Mouse (Mus musculus) MEL (cell line): ENCODE measurements around the gene Bmp8b. TPM values are rescaled to one million over a fixed set of nuclear protein-coding genes. Genes with fewer than 3 reads are reported as not detected.

ENCODE experiments used
- DNase-seq: peaks from one replicate; pipeline ENCODE4 v3.0.0; 2011; ENCODE audit warnings: low read depth, low spot score
- H3K27ac ChIP-seq: 2 replicates; pipeline ENCODE4 v1.5.1; 2012; ENCODE audit warnings: low read depth, mild to moderate bottlenecking, control low read depth, low read length, moderate library complexity; ENCODE audit not compliant: control insufficient read depth
- H3K27me3 ChIP-seq, 2 experiments: fragments of 150-350 bp in 1 of 2; sonication (generic) in 1 of 2; 2 replicates each; pipeline ENCODE4 v1.6.1; 2012; ENCODE audit warnings: low read length in 2 of 2, mild to moderate bottlenecking in 2 of 2, improper control_type of control experiment in 1 of 2, moderate library complexity in 1 of 2; ENCODE audit not compliant: insufficient read depth in 2 of 2, control insufficient read depth in 1 of 2
- H3K36me3 ChIP-seq, 2 experiments: 2 replicates each; pipeline ENCODE4 v1.6.1; 2012 to 2014; ENCODE audit warnings: low read length in 2 of 2, improper control_type of control experiment in 1 of 2, inconsistent platforms in 1 of 2, mild to moderate bottlenecking in 1 of 2; ENCODE audit not compliant: insufficient read depth in 2 of 2, control insufficient read depth in 1 of 2
- H3K4me1 ChIP-seq, 2 experiments: fragments of 150-350 bp in 1 of 2; sonication (generic) in 1 of 2; 2 replicates each; pipeline ENCODE4 v1.6.1; 2012; ENCODE audit warnings: low read length in 2 of 2, improper control_type of control experiment in 1 of 2, mild to moderate bottlenecking in 1 of 2; ENCODE audit not compliant: insufficient read depth in 2 of 2, control insufficient read depth in 1 of 2
- H3K4me3 ChIP-seq, 2 experiments: fragments of 150-350 bp in 1 of 2; sonication (generic) in 1 of 2; 2 replicates each; pipeline ENCODE4 v1.5.1; 2012; ENCODE audit warnings: low read depth in 2 of 2, low read length in 2 of 2, mild to moderate bottlenecking in 2 of 2, moderate library complexity in 2 of 2, control low read depth in 1 of 2, improper control_type of control experiment in 1 of 2; ENCODE audit not compliant: control insufficient read depth in 1 of 2, insufficient read depth in 1 of 2
- H3K79me2 ChIP-seq: 2 replicates; pipeline ENCODE4 v1.6.1; 2012; ENCODE audit warnings: mild to moderate bottlenecking, low read length, moderate library complexity; ENCODE audit not compliant: control insufficient read depth, poor library complexity, insufficient read depth
- H3K9ac ChIP-seq: 2 replicates; pipeline ENCODE4 v1.6.1; 2012; ENCODE audit warnings: low read depth, mild to moderate bottlenecking, control low read depth, low read length, moderate library complexity; ENCODE audit not compliant: control insufficient read depth, poor library complexity, severe bottlenecking
- H3K9me3 ChIP-seq: fragments of 150-350 bp; sonication (generic); replicated peaks from 2 replicates; pipeline ENCODE4 v1.6.1; 2012; ENCODE audit warnings: mild to moderate bottlenecking, low read length, improper control_type of control experiment, moderate library complexity; ENCODE audit not compliant: insufficient read depth
- CHD2 ChIP-seq: IDR thresholded peaks from 2 replicates; pipeline ENCODE4 v1.6.1; 2011; ENCODE audit warnings: low read length, improper control_type of control experiment
- ELF1 ChIP-seq: IDR thresholded peaks from 2 replicates; pipeline ENCODE4 v1.6.1; 2014; ENCODE audit warnings: low read depth, mild to moderate bottlenecking, inconsistent platforms, low read length, improper control_type of control experiment, moderate library complexity
- GABPA ChIP-seq: IDR thresholded peaks from 2 replicates; pipeline ENCODE4 v1.6.1; 2012; ENCODE audit warnings: low read depth, mild to moderate bottlenecking, inconsistent platforms, low read length, improper control_type of control experiment, moderate library complexity
- HCFC1 ChIP-seq: IDR thresholded peaks from 2 replicates; pipeline ENCODE4 v1.6.1; 2012; ENCODE audit warnings: low read depth, mild to moderate bottlenecking, inconsistent platforms, low read length, improper control_type of control experiment, moderate library complexity
- MAFK ChIP-seq: IDR thresholded peaks from 2 replicates; pipeline ENCODE4 v1.6.1; 2011; ENCODE audit warnings: low read depth, mild to moderate bottlenecking, low read length, improper control_type of control experiment, borderline replicate concordance
- MEF2A ChIP-seq: IDR thresholded peaks from 2 replicates; pipeline ENCODE4 v1.6.1; 2014; ENCODE audit warnings: low read depth, mild to moderate bottlenecking, inconsistent platforms, low read length, improper control_type of control experiment; ENCODE audit not compliant: poor library complexity, insufficient replicate concordance, severe bottlenecking; ENCODE audit errors: extremely low read depth
- MYC ChIP-seq: IDR thresholded peaks from 2 replicates; pipeline ENCODE4 v1.6.1; 2011; ENCODE audit warnings: low read depth, mild to moderate bottlenecking, low read length, improper control_type of control experiment, moderate library complexity
- RCOR1 ChIP-seq: IDR thresholded peaks from 2 replicates; pipeline ENCODE4 v1.6.1; 2012; ENCODE audit warnings: low read depth, mild to moderate bottlenecking, inconsistent platforms, low read length, improper control_type of control experiment
- SIN3A ChIP-seq: IDR thresholded peaks from 2 replicates; pipeline ENCODE4 v1.6.1; 2012; ENCODE audit warnings: low read length, improper control_type of control experiment, inconsistent platforms
- TAL1 ChIP-seq: IDR thresholded peaks from 2 replicates; pipeline ENCODE4 v1.6.1; 2012; ENCODE audit warnings: mild to moderate bottlenecking, inconsistent platforms, low read length, moderate library complexity, mixed read lengths
- USF1 ChIP-seq: IDR thresholded peaks from 2 replicates; pipeline ENCODE4 v1.6.1; 2014; ENCODE audit warnings: low read depth, mild to moderate bottlenecking, inconsistent platforms, low read length, improper control_type of control experiment, moderate library complexity
- ZKSCAN1 ChIP-seq: IDR thresholded peaks from 2 replicates; pipeline ENCODE4 v1.6.1; 2012; ENCODE audit warnings: low read depth, mild to moderate bottlenecking, inconsistent platforms, low read length, improper control_type of control experiment, moderate library complexity
- ZMIZ1 ChIP-seq: IDR thresholded peaks from 2 replicates; pipeline ENCODE4 v1.6.1; 2012; ENCODE audit warnings: low read depth, mild to moderate bottlenecking, inconsistent platforms, low read length, improper control_type of control experiment, moderate library complexity
- polyA plus RNA-seq, 2 experiments: library from polyadenylated mRNA; stranded (reverse) in 1 of 2; unstranded in 1 of 2; fragments of >175 nt in 1 of 2; fragments of >200 nt in 1 of 2; gene quantifications; 2 replicates each; pipeline versions ENCODE4 v1.2.1 to v1.2.4; 2012; ENCODE audit warnings: low replicate concordance in 2 of 2, low read depth in 1 of 2; ENCODE audit not compliant: insufficient read length in 2 of 2, insufficient read depth in 1 of 2, missing spikeins in 1 of 2
- total RNA-seq: library from RNA; depleted of rRNA; stranded (reverse); fragments of 300-350 nt; gene quantifications from 2 replicates; pipeline ENCODE4 v1.2.3, GENCODE M21; 2012; rRNA removed

Bmp8b gene
- total RNA-seq (0.08 TPM in 1 of 2 replicates, not detected in the other), polyA plus RNA-seq (under 1 TPM in 1 of 2 experiments, not detected in 1; 0.06 TPM)

- Histone ChIP-seq H3K9me3 (no peaks in the 10 kb centered on the region), H3K9ac (no peak within 1 kb of the TSS), H3K4me3 (no peak within 1 kb of the TSS), H3K27me3 (peaks cover 0 to 2% of the 10 kb centered on the region in 2 experiments; a peak in 1 of 4 replicates), H3K36me3 (no peaks in the 10 kb centered on the region), H3K79me2 (no peaks in the 10 kb centered on the region), H3K4me1 (no peaks in the 10 kb centered on the region), H3K27ac (no peak within 1 kb of the TSS)
- no peak for DNase-seq
- TF ChIP-seq SIN3A (no peak), TAL1 (no peak), USF1 (no peak), GABPA (no peak), MYC (no peak), MAFK (no peak), HCFC1 (no peak), RCOR1 (no peak), ZMIZ1 (no peak), ZKSCAN1 (no peak), ELF1 (no peak), MEF2A (no peak)
Measured at GRCm38 (mm10) chr4:123104651-123105450, at the start of gene Bmp8b. TSS of gene Bmp8b (plus strand) at chr4:123105165.

- no peak for TF ChIP-seq CHD2
- H3K9me3 ChIP-seq, result no peaks in the 10 kb centered on the region
Measured at GRCm38 (mm10) chr4:123056560-123057109, 48.3 kb upstream of the Bmp8b start.

More at GRCm38 (mm10) chr4:123056560-123057109, 48.3 kb upstream of the Bmp8b start:
- peaks cover 0 to 16% of the 10 kb centered on the region in 2 experiments; a peak in 2 of 4 replicates for H3K36me3 ChIP-seq
- no peak overlapping the region for H3K9ac ChIP-seq
- H3K27ac ChIP-seq, result no peak overlapping the region
- no peaks in the 10 kb centered on the region for H3K79me2 ChIP-seq
- H3K4me3 ChIP-seq, result no peak overlapping the region
- H3K4me1 ChIP-seq, result no peaks in the 10 kb centered on the region
- H3K27me3 ChIP-seq, result no peaks in the 10 kb centered on the region
- DNase-seq, result no peak
